ENCODE assay signal across 24 mouse cellular contexts in the genomic region with DNA sequence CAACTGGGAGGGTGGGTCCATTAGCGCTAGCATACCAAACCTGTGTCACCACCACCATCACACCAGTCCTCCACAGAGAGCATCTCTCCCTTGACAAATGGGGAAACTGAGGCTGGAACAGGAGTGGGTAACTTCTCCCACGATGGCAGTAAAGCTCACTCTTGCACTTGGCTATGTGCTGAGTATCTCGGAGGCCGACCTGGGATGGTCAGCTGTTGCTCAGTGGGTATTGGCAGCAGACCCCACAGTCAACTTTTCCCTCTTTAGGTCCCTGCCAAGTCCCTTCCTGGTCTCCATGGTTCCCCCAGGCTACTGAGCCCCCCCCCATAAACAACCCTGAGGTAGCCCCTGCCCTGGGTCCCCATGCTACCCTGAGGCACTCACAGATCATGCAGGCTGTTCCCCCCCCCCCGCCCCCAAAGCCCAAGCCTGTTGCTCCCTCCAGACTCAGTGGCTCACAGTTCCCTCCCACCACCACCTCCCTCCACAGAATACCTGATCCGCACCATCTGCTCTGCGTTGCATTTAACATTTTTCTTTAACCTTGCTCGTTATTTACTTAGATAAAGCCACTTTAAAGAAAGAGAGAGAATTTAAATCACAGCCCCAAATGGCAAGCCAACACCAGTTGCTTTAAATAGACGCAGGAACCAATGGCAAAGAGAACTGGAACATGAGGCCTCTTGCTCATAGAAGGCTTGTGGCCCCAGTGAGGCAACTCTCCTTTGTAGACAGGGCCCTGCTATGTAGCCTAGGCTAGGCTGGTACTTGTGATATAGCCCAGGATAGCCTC. TPM values are rescaled to one million over a fixed set of nuclear protein-coding genes. Genes with fewer than 3 reads are reported as not detected.
DNase-seq lines count a peak whose midpoint lies in the region; ATAC-seq and TF ChIP-seq lines count a peak whose summit lies in the region.
"Had no signal": no experiment of that assay in that cellular context is flagged by ENCODE, and none has a peak within 500 bp of the region (broad histone marks: within the 10 kb centered on the region; RNA-seq: fewer than 3 reads in every experiment).

No protein-coding gene starts in this region.

- H3K9ac ChIP-seq in hindbrain, embryonic 15.5 days, result no peak overlapping the region
- H3K9ac ChIP-seq in hindbrain, embryonic 14.5 days, result no peak overlapping the region
- no peak overlapping the region for H3K9ac ChIP-seq in neural tube, embryonic 11.5 days (ENCODE audit: low read length)
- no peak overlapping the region for H3K9ac ChIP-seq in neural tube, embryonic 15.5 days (replicated peaks)
- H3K9ac ChIP-seq: embryonic facial prominence, embryonic 12.5 days; embryonic facial prominence, embryonic 15.5 days; forebrain, postnatal 0 days had no signal

- no peak overlapping the region for H3K4me3 ChIP-seq in hindbrain, embryonic 15.5 days
- no peak overlapping the region for H3K4me3 ChIP-seq in hindbrain, embryonic 14.5 days (replicated peaks; ENCODE audit: low read length)
- no peak overlapping the region for H3K4me3 ChIP-seq in layer of hippocampus, adult 2 months
- no peak overlapping the region for H3K4me3 ChIP-seq in neural tube, embryonic 11.5 days (ENCODE audit: low read depth, low read length)
- no peak overlapping the region for H3K4me3 ChIP-seq in neural tube, embryonic 15.5 days (replicated peaks)
- H3K4me3 ChIP-seq: embryonic facial prominence, embryonic 12.5 days; embryonic facial prominence, embryonic 15.5 days; gastrocnemius, adult 2 months had no signal

- ATAC-seq in hindbrain, embryonic 15.5 days (ENCODE audit: low FRiP score, low read depth), result 0 out of 2 replicates have a peak, but pooled peaks have one; percentile 5
- ATAC-seq in hindbrain, embryonic 14.5 days (ENCODE audit: low FRiP score), result no peak; the same call in 1 of the 2 replicates
- ATAC-seq in neural tube, embryonic 11.5 days (ENCODE audit: insufficient read depth, low FRiP score, low TSS enrichment), result no peak
- ATAC-seq in neural tube, embryonic 15.5 days (ENCODE audit: low FRiP score), result no peak
- ATAC-seq: activated CD4-positive, CD25-positive, alpha-beta regulatory T cell, adult 4 months; forebrain, embryonic 14.5 days; forebrain, postnatal 0 days; intestine, postnatal 0 days had no signal

- 69% methylated on average over 9 of the region's 9 CpGs for WGBS in hindbrain, embryonic 15.5 days
- WGBS in hindbrain, embryonic 14.5 days, result 76% methylated on average over 8 of the region's 9 CpGs
- WGBS in neural tube, embryonic 11.5 days, result 75% methylated on average over 9 of the region's 9 CpGs
- 63% methylated on average over 9 of the region's 9 CpGs for WGBS in neural tube, embryonic 15.5 days

- H3K36me3 ChIP-seq in hindbrain, embryonic 15.5 days, result no peaks in the 10 kb centered on the region
- no peaks in the 10 kb centered on the region for H3K36me3 ChIP-seq in hindbrain, embryonic 14.5 days (replicated peaks; ENCODE audit: control insufficient read depth, insufficient read depth)
- no peaks in the 10 kb centered on the region for H3K36me3 ChIP-seq in neural tube, embryonic 11.5 days (ENCODE audit: control insufficient read depth, insufficient read depth, low read length)
- no peaks in the 10 kb centered on the region for H3K36me3 ChIP-seq in neural tube, embryonic 15.5 days
- H3K36me3 ChIP-seq: embryonic facial prominence, embryonic 12.5 days; embryonic facial prominence, embryonic 15.5 days had no signal

- no peaks in the 10 kb centered on the region for H3K27me3 ChIP-seq in hindbrain, embryonic 15.5 days
- no peaks in the 10 kb centered on the region for H3K27me3 ChIP-seq in hindbrain, embryonic 14.5 days (ENCODE audit: control insufficient read depth, insufficient read depth, low read length)
- no peaks in the 10 kb centered on the region for H3K27me3 ChIP-seq in neural tube, embryonic 11.5 days (ENCODE audit: control insufficient read depth, insufficient read depth, low read length)
- no peaks in the 10 kb centered on the region for H3K27me3 ChIP-seq in neural tube, embryonic 15.5 days (replicated peaks)

- no peak overlapping the region for H3K27ac ChIP-seq in hindbrain, embryonic 15.5 days (replicated peaks)
- H3K27ac ChIP-seq in hindbrain, embryonic 14.5 days, result no peak overlapping the region
- H3K27ac ChIP-seq in layer of hippocampus, adult 2 months, result 0 out of 2 replicates have a peak overlapping the region, but pooled peaks have one; percentile 18
- no peak overlapping the region for H3K27ac ChIP-seq in neural tube, embryonic 11.5 days (ENCODE audit: low read depth, low read length)
- no peak overlapping the region for H3K27ac ChIP-seq in neural tube, embryonic 15.5 days (replicated peaks)
- H3K27ac ChIP-seq: embryonic facial prominence, embryonic 12.5 days; embryonic facial prominence, embryonic 15.5 days; gastrocnemius, adult 2 months had no signal

- H3K9me3 ChIP-seq in hindbrain, embryonic 15.5 days, result no peaks in the 10 kb centered on the region
- no peaks in the 10 kb centered on the region for H3K9me3 ChIP-seq in hindbrain, embryonic 14.5 days (ENCODE audit: control insufficient read depth, low read length)
- no peaks in the 10 kb centered on the region for H3K9me3 ChIP-seq in neural tube, embryonic 11.5 days (ENCODE audit: control insufficient read depth, low read length)
- no peaks in the 10 kb centered on the region for H3K9me3 ChIP-seq in neural tube, embryonic 15.5 days (replicated peaks)
- H3K9me3 ChIP-seq: embryonic facial prominence, embryonic 12.5 days; embryonic facial prominence, embryonic 15.5 days had no signal

- TF ChIP-seq CTCF in layer of hippocampus, adult 2 months (conservative IDR thresholded peaks at IDR 0.05), result no peak

- no peak overlapping the region for H3K4me2 ChIP-seq in hindbrain, embryonic 15.5 days
- no peak overlapping the region for H3K4me2 ChIP-seq in hindbrain, embryonic 14.5 days (replicated peaks)
- no peak overlapping the region for H3K4me2 ChIP-seq in neural tube, embryonic 11.5 days (ENCODE audit: low read depth)
- no peak overlapping the region for H3K4me2 ChIP-seq in neural tube, embryonic 15.5 days
- H3K4me2 ChIP-seq: embryonic facial prominence, embryonic 12.5 days; embryonic facial prominence, embryonic 15.5 days; heart, embryonic 11.5 days had no signal

- peaks cover 23% of the 10 kb centered on the region for H3K4me1 ChIP-seq in hindbrain, embryonic 15.5 days (replicated peaks)
- H3K4me1 ChIP-seq in hindbrain, embryonic 14.5 days (replicated peaks; ENCODE audit: control insufficient read depth, insufficient read depth, low read length), result peaks cover 17% of the 10 kb centered on the region
- H3K4me1 ChIP-seq in neural tube, embryonic 11.5 days (ENCODE audit: control insufficient read depth, insufficient read depth, low read length), result peaks cover 9% of the 10 kb centered on the region
- peaks cover 22% of the 10 kb centered on the region for H3K4me1 ChIP-seq in neural tube, embryonic 15.5 days
- H3K4me1 ChIP-seq: embryonic facial prominence, embryonic 15.5 days had no signal

- DNase-seq in cerebellum, adult 9-11 months, result peak; percentile 50
- no peak for DNase-seq in cerebellum, postnatal 4 days (ENCODE audit: low spot score in 2 of 2)
- DNase-seq in hindbrain, embryonic 14.5 days (ENCODE audit: low spot score), result no peak
- DNase-seq in layer of hippocampus, adult 2 months (ENCODE audit: low spot score in 2 of 2), result no peak
- no peak for DNase-seq in layer of hippocampus, adult 18-20 months (ENCODE audit: low spot score in 2 of 2)
- peak; percentile 5 for DNase-seq in neural tube, embryonic 11.5 days (ENCODE audit: low spot score)
- DNase-seq: adrenal gland, adult 8-10 months; adrenal gland, postnatal 25 days; cerebellum, adult 11-12 months; cerebellum, adult 8-10 months; forebrain, postnatal 0 days; gastrocnemius, adult 2 months; gastrocnemius, postnatal 14 days; heart, adult 11 months had no signal

RNA-seq across cellular contexts. Expression of a gene that starts 11.0 kb away (rescaled TPM):
- polyA plus RNA-seq in hindbrain, embryonic 15.5 days (2015; fragmentation: Nextera tagmentation; extraction: Ambion mirVana), result 91.0 and 102 TPM in 2 replicates
- polyA plus RNA-seq in hindbrain, embryonic 14.5 days (2014; fragmentation: Nextera tagmentation; extraction: Ambion mirVana), result 64.4 and 75.1 TPM in 2 replicates
- 10 to 100 TPM; 39.1 to 41.4 TPM for total RNA-seq in layer of hippocampus, adult 2 months (2021)
- 10 to 100 TPM; 30.0 to 40.3 TPM for total RNA-seq in layer of hippocampus, adult 18-20 months (2021)
- polyA plus RNA-seq in neural tube, embryonic 11.5 days (2014; fragmentation: Nextera tagmentation; extraction: Ambion mirVana), result 12.4 and 12.9 TPM in 2 replicates
- polyA plus RNA-seq in neural tube, embryonic 15.5 days (2015; fragmentation: Nextera tagmentation; extraction: Ambion mirVana), result 99.6 and 116 TPM in 2 replicates
- total RNA-seq: common myeloid progenitor, adult 5-6 weeks; hematopoietic stem cell, adult 5-6 weeks had no signal
- polyA plus RNA-seq: activated CD4-positive, CD25-positive, alpha-beta regulatory T cell, adult 4 months had no signal

Comparison
In these comparisons a context has a peak if more than half of its experiments do, and no peak if none do; other contexts are left out.
1. DNase-seq: peak in cerebellum, adult 9-11 months (single experiment) and neural tube, embryonic 11.5 days (single experiment); none in cerebellum, postnatal 4 days (0 of 2), hindbrain, embryonic 14.5 days (single experiment), layer of hippocampus, adult 2 months (0 of 2) and layer of hippocampus, adult 18-20 months (0 of 2).